Mouse (Mus musculus): ENCODE measurements at regions not wholly inside any gene's neighbourhood (a gene's known extent, or its start where the extent isn't known, plus 50 kb on each side); places are given as distances from the start of the nearest gene placed in this dataset.

DNA sequence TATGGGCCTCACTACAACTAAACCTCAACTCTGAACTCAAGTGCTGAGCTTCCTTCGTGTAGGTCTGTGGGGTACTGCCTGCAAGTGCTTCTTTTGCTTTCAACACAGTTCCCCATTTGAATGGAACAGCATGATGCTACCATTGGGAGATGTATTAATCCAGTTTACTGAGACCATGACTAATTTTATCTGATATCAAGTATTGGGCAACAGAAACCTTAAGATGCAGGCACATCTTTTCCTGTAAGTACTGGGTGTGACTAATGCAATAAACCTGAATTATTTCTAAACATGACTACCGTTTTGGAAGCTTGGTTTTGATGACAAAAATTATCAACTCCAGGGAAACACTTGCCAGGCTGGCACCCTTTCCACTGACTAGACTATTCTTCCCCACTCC lies 153.4 kb upstream of the Tent5a start:
- Histone ChIP-seq H3K4me3 (ENCODE audit: low read depth, low read length) (no peak overlapping the region), H3K36me3 (ENCODE audit: control insufficient read depth, insufficient read depth, low read length) (no peaks in the 10 kb centered on the region), H3K4me1 (ENCODE audit: control insufficient read depth, insufficient read depth, insufficient read length, low read length) (no peaks in the 10 kb centered on the region), H3K27ac (ENCODE audit: insufficient read depth, low read depth, low read length) (no peak overlapping the region), H3K27me3 (ENCODE audit: control insufficient read depth, insufficient read depth, low read length) (no peaks in the 10 kb centered on the region)
- WGBS = 41% methylated on average over 2 of the region's 2 CpGs
- TF ChIP-seq POLR2A (IDR thresholded peaks at IDR 0.05; ENCODE audit: low read depth, low read length) (no peak), CTCF (IDR thresholded peaks at IDR 0.05; ENCODE audit: extremely low read depth, insufficient read length, insufficient replicate concordance, low read depth, low read length) (no peak)

DNA sequence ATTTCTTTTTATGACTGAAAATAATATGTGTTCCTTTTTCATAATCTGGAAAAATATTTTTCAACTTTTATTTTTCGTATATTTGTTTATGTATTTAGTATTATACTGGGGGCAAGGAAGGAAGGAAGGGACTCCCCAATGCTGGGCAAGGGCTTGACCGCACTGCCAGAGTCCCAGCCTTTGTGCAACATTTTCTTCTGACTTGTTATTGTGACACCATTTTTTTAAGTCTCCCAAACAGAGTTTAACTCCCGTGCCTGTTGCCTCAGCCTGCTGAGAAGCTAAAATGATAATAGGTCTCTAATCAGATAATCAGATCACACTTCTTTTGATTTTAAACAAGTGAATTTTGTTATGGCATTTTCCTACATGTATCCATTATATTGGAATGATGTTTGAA lies 148.1 kb upstream of the Tent5a start:
- Histone ChIP-seq H3K36me3 (ENCODE audit: control insufficient read depth, insufficient read depth, low read length) (no peaks in the 10 kb centered on the region), H3K4me3 (ENCODE audit: low read depth, low read length) (no peak overlapping the region), H3K27me3 (ENCODE audit: control insufficient read depth, insufficient read depth, low read length) (no peaks in the 10 kb centered on the region), H3K4me1 (ENCODE audit: control insufficient read depth, insufficient read depth, insufficient read length, low read length) (no peaks in the 10 kb centered on the region), H3K27ac (ENCODE audit: insufficient read depth, low read depth, low read length) (no peak overlapping the region)
- WGBS = 77% methylated on average over 3 of the region's 3 CpGs
- TF ChIP-seq CTCF (IDR thresholded peaks at IDR 0.05; ENCODE audit: extremely low read depth, insufficient read length, insufficient replicate concordance, low read depth, low read length) = no peak
- no peak for TF ChIP-seq POLR2A (IDR thresholded peaks at IDR 0.05; ENCODE audit: low read depth, low read length)

GRCm38 (mm10) chr9:85470264-85470821 lies 143.2 kb upstream of the Tent5a start:
- no peak overlapping the region for H3K27ac ChIP-seq (ENCODE audit: insufficient read depth, low read depth, low read length)
- TF ChIP-seq CTCF (IDR thresholded peaks at IDR 0.05; ENCODE audit: extremely low read depth, insufficient read length, insufficient replicate concordance, low read depth, low read length) (no peak), POLR2A (IDR thresholded peaks at IDR 0.05; ENCODE audit: low read depth, low read length) (no peak)
- no peaks in the 10 kb centered on the region for H3K36me3 ChIP-seq (ENCODE audit: control insufficient read depth, insufficient read depth, low read length)
- WGBS = 53% methylated on average over 8 of the region's 8 CpGs
- H3K27me3 ChIP-seq (ENCODE audit: control insufficient read depth, insufficient read depth, low read length) = no peaks in the 10 kb centered on the region
- no peaks in the 10 kb centered on the region for H3K4me1 ChIP-seq (ENCODE audit: control insufficient read depth, insufficient read depth, insufficient read length, low read length)
- H3K4me3 ChIP-seq (ENCODE audit: low read depth, low read length) = no peak overlapping the region

DNA sequence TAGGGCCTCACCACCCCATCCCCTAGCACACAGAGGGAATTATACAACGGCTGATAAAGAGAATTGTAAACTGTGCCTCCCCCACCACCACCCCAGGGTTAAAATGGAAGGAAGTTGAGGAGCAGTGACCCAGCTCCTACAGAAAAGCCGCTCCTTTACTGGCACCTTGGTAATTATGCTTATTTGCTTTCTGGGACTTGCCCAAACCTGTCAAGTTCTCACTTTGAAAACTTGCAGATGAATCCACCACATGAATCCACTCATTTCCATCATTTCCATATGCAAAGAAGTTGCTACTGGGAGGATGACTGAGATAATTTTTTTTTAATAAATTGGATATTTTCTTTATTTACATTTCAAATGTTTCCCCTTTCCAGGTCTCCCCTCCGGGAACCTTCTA lies 142.1 kb upstream of the Tent5a start:
- Histone ChIP-seq H3K4me1 (ENCODE audit: control insufficient read depth, insufficient read depth, insufficient read length, low read length) (no peaks in the 10 kb centered on the region), H3K4me3 (ENCODE audit: low read depth, low read length) (no peak overlapping the region), H3K27ac (ENCODE audit: insufficient read depth, low read depth, low read length) (no peak overlapping the region), H3K27me3 (ENCODE audit: control insufficient read depth, insufficient read depth, low read length) (no peaks in the 10 kb centered on the region), H3K36me3 (ENCODE audit: control insufficient read depth, insufficient read depth, low read length) (no peaks in the 10 kb centered on the region)
- 70% methylated on average over 3 of the region's 3 CpGs for WGBS
- TF ChIP-seq CTCF (IDR thresholded peaks at IDR 0.05; ENCODE audit: extremely low read depth, insufficient read length, insufficient replicate concordance, low read depth, low read length) (no peak), POLR2A (IDR thresholded peaks at IDR 0.05; ENCODE audit: low read depth, low read length) (no peak)

DNA sequence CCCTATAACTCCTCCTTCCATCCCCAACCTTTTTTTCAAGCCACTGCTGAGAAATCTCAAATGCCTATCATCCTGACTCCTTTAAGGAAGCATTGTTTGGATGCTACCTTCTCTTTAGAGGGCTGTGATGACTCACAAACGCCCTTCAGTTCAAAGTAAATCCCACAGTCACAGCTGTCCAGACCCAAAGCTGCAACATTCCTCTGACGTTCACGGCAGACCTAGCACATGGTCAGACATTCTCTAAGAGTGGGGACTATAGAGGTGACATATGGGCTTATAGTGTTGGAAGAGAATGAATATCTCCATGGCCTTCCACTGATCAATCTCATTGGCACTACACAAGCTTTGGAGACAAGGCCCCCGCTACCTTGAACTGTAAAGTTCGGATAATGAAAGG lies 139.5 kb upstream of the Tent5a start:
- H3K36me3 ChIP-seq (ENCODE audit: control insufficient read depth, insufficient read depth, low read length) = no peaks in the 10 kb centered on the region
- no peaks in the 10 kb centered on the region for H3K27me3 ChIP-seq (ENCODE audit: control insufficient read depth, insufficient read depth, low read length)
- H3K4me3 ChIP-seq (ENCODE audit: low read depth, low read length) = no peak overlapping the region
- H3K27ac ChIP-seq (ENCODE audit: insufficient read depth, low read depth, low read length) = no peak overlapping the region
- no peaks in the 10 kb centered on the region for H3K4me1 ChIP-seq (ENCODE audit: control insufficient read depth, insufficient read depth, insufficient read length, low read length)
- TF ChIP-seq CTCF (IDR thresholded peaks at IDR 0.05; ENCODE audit: extremely low read depth, insufficient read length, insufficient replicate concordance, low read depth, low read length) = no peak
- no peak for TF ChIP-seq POLR2A (IDR thresholded peaks at IDR 0.05; ENCODE audit: low read depth, low read length)
- 85% methylated on average over 5 of the region's 5 CpGs for WGBS

DNA sequence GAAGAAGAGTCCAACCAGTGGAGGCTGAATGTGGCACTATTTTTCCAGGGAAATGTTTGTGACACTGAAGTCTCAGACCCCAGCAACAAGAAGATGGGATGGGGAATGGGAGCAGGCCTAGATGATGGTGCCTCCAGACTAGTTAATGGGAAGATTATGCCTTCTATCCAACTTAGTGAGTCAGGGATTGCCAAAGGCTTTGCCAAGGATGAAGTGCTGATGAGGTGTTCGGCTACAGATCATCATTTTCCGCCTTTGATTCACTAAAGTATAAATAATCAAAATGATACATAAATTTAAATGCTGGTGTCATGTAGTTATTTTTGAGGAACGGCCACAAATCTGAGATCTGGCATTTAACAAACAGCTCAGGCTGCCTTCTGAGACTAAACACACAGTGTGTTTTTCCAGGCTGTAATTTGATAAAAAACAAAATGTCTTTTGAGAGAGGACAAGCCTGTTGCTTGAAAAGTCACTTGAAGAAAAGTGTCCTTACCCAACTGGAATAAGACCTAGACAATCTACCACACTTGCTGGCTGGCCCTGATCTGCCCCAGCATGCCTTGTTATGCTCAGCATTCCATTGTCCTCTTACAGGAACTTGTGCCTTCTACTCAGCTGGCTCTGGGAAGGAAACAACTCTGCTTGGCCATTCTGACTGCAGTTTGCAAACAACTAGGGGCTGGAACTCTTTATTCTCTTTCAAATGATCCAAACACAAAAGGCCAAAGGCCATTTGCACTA lies 132.1 kb upstream of the Tent5a start:
- TF ChIP-seq CTCF (IDR thresholded peaks at IDR 0.05; ENCODE audit: extremely low read depth, insufficient read length, insufficient replicate concordance, low read depth, low read length) (no peak), POLR2A (IDR thresholded peaks at IDR 0.05; ENCODE audit: low read depth, low read length) (no peak)
- H3K36me3 ChIP-seq (ENCODE audit: control insufficient read depth, insufficient read depth, low read length) = no peaks in the 10 kb centered on the region
- H3K27me3 ChIP-seq (ENCODE audit: control insufficient read depth, insufficient read depth, low read length) = no peaks in the 10 kb centered on the region
- no peak overlapping the region for H3K4me3 ChIP-seq (ENCODE audit: low read depth, low read length)
- no peak overlapping the region for H3K27ac ChIP-seq (ENCODE audit: insufficient read depth, low read depth, low read length)
- no peaks in the 10 kb centered on the region; the same call in 1 of the 2 replicates for H3K4me1 ChIP-seq (ENCODE audit: control insufficient read depth, insufficient read depth, insufficient read length, low read length)
- WGBS = 91% methylated on average over 3 of the region's 3 CpGs

GRCm38 (mm10) chr9:85458356-85458755 lies 131.2 kb upstream of the Tent5a start:
- Histone ChIP-seq H3K27ac (ENCODE audit: insufficient read depth, low read depth, low read length) (no peak overlapping the region), H3K4me1 (ENCODE audit: control insufficient read depth, insufficient read depth, insufficient read length, low read length) (no peaks in the 10 kb centered on the region; the same call in 1 of the 2 replicates), H3K4me3 (ENCODE audit: low read depth, low read length) (no peak overlapping the region), H3K36me3 (ENCODE audit: control insufficient read depth, insufficient read depth, low read length) (no peaks in the 10 kb centered on the region), H3K27me3 (ENCODE audit: control insufficient read depth, insufficient read depth, low read length) (no peaks in the 10 kb centered on the region)
- no peak for TF ChIP-seq POLR2A (IDR thresholded peaks at IDR 0.05; ENCODE audit: low read depth, low read length)
- TF ChIP-seq CTCF (IDR thresholded peaks at IDR 0.05; ENCODE audit: extremely low read depth, insufficient read length, insufficient replicate concordance, low read depth, low read length) = no peak
- WGBS = 81% methylated on average over 2 of the region's 2 CpGs
